Mouse (Mus musculus): ENCODE measurements around the gene Nfam1.

GRCm38 (mm10) chr15:83075607-83076525, 42.8 kb upstream of the Nfam1 start:
- TF ChIP-seq CTCF (IDR thresholded peaks at IDR 0.05; ENCODE audit: low read depth) (no peak), EP300 (IDR thresholded peaks at IDR 0.05; ENCODE audit: low read depth) (no peak)
